Mouse (Mus musculus): ENCODE results near the gene Agpat1.

- TF ChIP-seq CTCF (IDR thresholded peaks at IDR 0.05; ENCODE audit: low read depth) (no peak), EP300 (optimal IDR thresholded peaks at IDR 0.05) (no peak)
Measured at GRCm38 (mm10) chr17:34613830-34614229, 9.8 kb downstream of the Agpat1 start.

Measured in stomach, postnatal 0 days (tissue).